Mouse (Mus musculus) c-Kit-negative CD71-positive TER-119-positive erythroid progenitor cells, embryonic 14.5 days (primary cell): ENCODE measurements around the gene Phip.

Source experiments
- DNase-seq: peaks from one replicate; pipeline ENCODE4 v3.0.0-alpha.2; 2013; ENCODE audit warnings: low read depth, low spot score

Gene Phip

GRCm38 (mm10) chr9:82975342-82976215, at the start of gene Phip:
Gene Phip (minus strand): TSS chr9:82975516.
- peak; percentile 80 for DNase-seq

GRCm38 (mm10) chr9:83023724-83024123, 48.4 kb upstream of the Phip start:
- no peak for DNase-seq

DNA sequence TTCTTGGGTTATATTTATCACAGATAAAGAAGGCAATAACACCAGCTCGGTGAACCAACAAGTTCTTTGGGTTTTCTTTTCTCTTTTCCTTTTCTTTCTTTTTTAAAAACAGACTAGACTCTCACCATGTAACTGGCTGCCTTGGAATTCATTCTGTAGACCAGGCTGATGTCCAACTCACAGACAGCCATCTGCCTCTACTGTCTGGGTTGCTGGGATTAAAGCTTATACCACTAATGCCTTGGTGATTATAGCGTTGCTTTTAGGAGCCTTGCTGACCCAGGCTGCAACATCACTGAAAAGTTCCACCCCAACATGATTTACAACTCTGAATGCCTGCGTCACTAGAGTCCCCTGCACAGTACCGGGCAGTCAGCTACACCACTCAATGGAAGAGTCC, 39.2 kb upstream of the Phip start:
- DNase-seq, result no peak

DNA sequence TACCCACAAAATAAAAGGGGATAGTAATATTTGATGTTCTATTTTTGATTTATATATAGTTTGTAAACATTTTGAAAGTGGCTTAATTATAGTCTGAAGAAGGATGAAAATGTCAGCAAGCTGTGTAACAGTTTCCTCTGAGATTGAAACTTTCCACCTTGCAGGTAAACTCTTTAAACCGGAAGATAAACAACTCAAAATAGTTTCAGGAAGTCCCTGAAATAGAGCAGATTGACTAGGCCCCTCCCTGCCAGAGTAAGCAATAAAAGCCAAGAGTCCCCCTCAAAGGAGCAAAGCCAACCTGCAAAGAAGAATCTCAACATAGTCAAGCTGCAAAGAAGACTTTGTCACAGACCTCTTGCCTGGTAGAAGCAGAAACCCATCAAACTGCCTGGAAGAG, 33.0 kb upstream of the Phip start:
- no peak for DNase-seq

DNA sequence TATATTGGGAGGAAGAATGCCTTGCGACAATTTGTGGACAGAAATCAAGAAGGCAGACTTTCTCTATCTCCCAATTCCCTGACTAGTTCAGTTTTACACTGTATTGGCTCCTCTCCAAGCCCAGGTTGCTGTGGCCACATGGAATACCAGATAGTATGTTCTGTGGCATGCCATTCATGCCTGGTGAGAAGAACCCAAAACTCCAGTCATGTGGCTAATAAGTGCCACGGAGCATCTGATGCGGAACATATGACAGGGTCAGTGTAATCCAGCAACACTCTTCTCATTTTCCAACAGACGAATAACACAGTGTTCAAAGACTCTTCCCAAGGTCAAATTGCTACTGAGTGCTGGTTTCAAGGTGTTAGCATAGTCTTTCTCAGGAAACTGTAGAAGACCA, 26.0 kb upstream of the Phip start:
- DNase-seq, result no peak

DNA sequence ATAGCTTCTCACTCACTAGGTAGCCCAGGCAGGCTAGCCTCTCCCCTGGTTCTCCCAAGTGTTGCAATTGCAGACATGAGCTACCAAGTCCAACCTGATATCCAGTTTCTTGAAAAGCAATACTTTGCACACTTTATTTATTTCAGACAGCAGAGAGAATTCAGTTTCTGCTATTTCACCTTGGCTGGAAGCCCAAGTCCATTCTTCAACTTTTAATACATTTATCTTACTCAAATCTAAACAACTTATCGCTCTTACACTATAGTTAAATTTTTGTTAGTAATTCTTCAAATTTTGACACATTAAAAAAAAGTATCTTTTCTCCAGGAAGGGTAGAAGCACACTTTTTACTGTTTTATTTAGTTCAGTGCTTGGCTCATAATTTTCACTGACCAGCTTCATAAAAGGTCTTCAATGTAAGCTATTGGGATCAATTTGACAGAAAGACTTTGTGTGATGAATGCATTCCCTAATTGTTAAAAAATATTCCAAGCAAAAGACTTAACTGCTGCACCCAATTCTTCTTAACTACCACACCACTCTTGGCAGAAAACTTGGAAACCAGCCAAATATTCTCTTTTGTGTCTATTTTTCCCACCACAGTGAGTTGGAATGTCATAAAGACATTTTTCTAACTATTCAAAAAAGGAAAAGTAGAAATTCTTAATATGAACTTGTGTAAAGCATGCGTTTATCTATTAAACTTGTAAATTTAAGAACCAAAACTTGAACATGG, 22.6 kb upstream of the Phip start:
- no peak for DNase-seq

GRCm38 (mm10) chr9:82976936-82977335, 1.6 kb upstream of the Phip start:
- DNase-seq, result no peak

DNA sequence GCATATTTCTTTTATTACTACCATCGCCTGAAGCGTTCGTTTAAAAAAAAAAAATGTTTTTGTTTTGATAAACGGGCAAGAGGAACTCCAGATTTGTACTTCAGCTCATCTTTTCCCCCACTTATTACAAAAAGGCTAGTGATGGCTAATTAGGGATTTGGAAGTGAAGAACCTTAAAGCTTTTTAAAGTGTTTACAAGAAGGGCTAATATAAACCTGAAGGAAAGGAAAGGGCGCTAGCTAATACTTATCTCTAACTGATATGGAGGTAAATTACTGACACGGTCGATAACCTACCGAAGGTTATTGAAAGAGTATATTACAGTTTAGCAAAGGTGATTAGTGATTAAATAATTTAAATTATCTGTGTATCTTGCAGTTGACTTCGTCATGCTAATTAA, 903 bp upstream of the Phip start:
- peak; percentile 27 for DNase-seq

GRCm38 (mm10) chr9:82974962-82975341, 364 bp downstream of the Phip start:
- no peak for DNase-seq

DNA sequence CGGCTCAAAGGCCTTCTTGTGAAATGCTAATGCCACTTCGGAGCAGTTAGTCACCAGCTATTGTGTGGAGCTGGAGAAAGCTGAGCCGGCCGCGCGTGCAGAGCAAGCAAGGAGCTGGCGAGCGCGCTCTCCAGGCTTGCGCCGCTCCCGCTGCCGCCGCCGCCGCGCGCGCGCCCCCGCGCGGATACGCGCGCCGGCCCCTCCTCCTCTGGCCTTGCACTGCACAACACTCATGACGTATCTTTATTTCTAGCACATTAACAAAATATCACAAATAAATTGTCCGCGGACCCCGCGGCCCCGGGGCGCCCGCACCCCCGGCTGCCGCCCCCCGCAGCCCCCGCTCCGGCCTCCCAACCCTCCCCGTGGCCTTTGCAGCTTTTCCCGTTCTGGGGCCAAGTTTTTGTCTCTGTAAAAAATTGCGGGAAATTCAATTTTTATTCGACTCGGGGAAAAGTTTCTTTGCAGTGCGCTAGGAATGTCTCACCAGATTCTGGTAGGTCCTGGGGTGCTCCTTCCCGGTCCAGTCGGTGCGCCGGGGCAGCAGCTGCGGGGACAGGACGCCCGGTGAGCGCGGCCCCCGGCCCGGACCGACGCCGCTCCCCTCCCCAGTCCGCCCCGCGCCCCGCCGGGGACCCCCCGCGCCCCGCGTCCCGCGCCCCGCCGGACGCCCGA, 992 bp downstream of the Phip start:
- peak; percentile 68 for DNase-seq

DNA sequence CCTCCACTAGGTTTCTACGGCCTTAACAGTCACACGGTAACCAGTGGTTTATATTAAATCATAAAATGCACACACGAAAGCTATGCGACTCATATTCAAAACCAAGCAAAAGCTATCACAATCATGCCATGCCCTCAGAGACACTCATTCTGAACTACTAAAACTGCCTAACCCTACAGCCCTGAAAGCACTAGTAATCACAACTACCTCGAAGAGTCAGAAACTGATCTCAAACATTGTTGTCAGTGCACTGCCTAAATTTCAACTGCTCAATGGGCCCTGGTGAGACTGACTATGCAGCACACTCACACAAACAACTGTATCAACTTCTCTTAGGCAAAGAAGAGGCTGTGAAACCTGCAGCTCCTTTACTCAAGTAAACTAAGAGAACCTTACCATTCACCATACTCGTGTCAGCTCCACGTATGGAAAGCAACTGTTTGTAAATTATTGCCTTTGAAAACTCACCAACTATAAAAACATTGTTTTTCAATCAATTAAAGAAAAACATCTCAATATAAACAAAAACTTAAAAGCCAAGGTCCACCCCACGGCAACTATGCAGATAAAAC, 1.9 kb downstream of the Phip start:
- peak; percentile 44 for DNase-seq

GRCm38 (mm10) chr9:82971433-82971832, 3.9 kb downstream of the Phip start:
- no peak for DNase-seq

DNA sequence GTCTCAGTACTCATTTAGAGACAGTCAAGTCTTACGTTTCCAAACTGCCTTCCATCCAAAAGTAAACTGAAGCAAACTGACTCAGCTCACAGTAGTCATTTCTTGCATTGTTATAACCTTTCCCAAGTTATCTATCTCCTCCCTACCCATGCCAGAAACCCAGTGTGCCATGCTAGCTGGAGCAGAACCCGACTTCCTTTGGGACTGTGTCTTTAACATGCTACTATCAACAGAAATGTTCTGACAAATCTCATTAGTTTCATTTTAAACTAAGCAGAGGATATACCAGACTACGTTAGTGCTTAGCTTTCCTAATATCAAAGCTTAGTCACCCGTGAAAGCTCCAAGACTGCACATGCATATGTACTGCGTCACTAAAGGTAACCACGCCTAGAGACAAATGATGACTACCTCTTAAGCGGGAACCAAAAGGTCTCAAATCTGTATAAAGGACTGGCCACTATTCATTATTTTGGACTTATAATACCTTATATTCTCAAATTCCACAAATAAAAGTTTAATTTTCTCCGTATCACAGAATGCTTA, 8.2 kb downstream of the Phip start:
- no peak for DNase-seq

DNA sequence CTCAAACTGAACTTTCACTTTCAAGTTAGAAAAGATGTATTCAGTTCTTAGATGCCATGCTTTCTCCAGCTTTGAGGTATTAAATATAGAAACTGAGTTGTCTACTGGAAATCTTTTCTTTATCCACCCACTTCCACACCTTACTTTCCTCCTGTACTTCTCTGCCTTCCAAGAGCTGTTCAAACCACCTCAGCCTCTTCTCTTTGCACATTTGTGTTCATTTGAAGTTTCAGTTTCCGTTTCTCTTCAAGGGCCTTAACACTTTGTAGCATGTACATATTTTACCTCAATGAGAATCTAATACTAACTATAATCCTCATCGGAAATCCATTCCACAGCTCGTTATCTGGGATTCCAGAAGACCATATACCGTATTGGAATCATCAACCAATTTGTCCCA, 11.3 kb downstream of the Phip start:
- no peak for DNase-seq

- DNase-seq, result no peak
These were observed 14.0 kb downstream of the Phip start for GRCm38 (mm10) chr9:82961352-82961751.

- no peak for DNase-seq
These were observed 20.0 kb downstream of the Phip start for GRCm38 (mm10) chr9:82955267-82955666.

DNA sequence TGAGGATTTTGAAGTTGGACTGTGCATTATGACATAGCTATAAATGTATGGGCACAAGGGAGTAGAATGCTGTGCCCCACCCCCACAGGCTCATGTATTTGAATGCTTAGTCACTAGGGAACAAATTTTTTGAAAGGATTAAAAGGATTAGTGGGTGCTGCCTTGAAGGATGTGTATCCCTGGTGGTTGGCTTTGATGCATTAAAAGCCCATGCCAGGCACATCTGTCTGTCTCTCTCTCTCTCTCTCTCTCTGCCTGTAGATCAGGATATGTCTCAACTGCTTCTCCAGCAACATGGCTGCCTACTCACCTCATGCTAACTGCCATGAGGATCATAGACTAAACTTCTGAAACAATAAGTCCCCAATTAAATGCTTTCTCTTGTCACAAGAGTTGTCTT, 23.0 kb downstream of the Phip start:
- DNase-seq, result no peak

GRCm38 (mm10) chr9:82951435-82952004, 23.8 kb downstream of the Phip start:
- DNase-seq, result no peak

GRCm38 (mm10) chr9:82907246-82907645, 68.1 kb downstream of the Phip start:
- no peak for DNase-seq

- DNase-seq, result no peak
These were observed 86.7 kb downstream of the Phip start for GRCm38 (mm10) chr9:82888645-82889044.

DNA sequence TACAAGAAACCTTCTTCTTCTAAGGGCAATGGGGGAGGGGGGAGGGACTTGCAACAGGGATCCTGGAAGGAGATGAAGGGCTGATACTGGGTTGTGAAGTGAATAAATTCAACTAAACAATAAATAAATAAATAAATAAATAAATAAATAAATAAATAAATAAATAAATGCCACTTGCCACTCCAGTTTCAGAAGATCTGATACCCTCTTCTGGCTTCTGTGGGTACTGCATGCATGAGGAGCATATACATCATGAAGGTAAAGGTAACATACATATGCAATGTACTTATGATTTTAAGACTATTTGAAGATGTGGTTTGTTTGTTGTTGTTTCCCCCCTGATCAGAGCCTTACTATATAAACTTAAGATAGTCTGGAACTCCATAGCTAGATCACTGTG, 91.1 kb downstream of the Phip start:
- DNase-seq, result no peak
